Mouse (Mus musculus) layer of hippocampus, postnatal 36 days (tissue): ENCODE results near the gene Blvrb. TPM values are rescaled to one million over a fixed set of nuclear protein-coding genes. Genes with fewer than 3 reads are reported as not detected.
"Not testable (repeated sequence)": the region's sequence is repeated elsewhere in the genome, so short reads cannot be mapped to it uniquely, and the experiment has no call there.

Experiments
- DNase-seq, 2 experiments: peaks; one replicate each; pipeline ENCODE4 v3.0.0; 2022
- total RNA-seq, 2 experiments: library from RNA; stranded (reverse); gene quantifications; 2 replicates each; pipeline ENCODE4 v1.2.3; 2021

Gene Blvrb
- total RNA-seq, 2 experiments from 2014 or later = 16.0 to 20.0 TPM

DNA sequence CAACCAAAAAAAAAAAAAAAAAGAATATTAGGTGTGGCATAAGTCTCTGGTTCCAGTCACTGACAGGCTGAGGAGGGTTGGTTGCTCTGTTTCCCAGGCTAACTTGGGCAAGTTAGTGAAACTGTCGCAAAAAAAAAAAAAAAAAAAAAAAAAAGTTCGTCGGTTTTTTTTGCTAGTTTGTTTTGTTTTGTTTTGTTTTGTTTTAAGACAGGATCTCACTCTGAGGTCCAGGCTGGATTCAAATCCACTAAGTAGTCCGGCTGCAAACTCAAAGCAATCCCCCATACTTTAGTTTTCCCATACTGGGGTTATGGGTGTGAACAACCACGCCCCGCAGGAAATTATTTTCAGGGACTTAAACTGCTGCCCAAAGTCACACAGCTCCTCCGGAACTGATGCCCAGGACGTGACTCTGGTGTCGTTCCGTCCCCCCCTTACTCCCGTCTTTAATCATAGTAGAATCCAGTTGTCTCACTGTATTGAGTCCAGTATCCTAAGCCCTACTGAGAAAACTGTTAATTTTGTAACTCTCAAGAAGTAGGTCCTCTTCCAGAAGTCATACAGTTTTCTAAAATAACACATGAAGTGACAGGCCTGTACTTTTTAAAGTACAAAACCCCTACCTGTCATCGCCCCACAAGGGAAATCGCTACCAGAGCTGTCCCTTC lies 38.5 kb downstream of the Blvrb start:
- DNase-seq = no peak

- DNase-seq = peak; percentile 100
Observed at GRCm38 (mm10) chr7:27486770-27487697, 39.3 kb downstream of the Blvrb start, which contains the start of gene Sertad1. TSS of gene Sertad1 (plus strand) at chr7:27486910.

- no peak for DNase-seq
Observed at GRCm38 (mm10) chr7:27487740-27488268, 40.0 kb downstream of the Blvrb start.

DNA sequence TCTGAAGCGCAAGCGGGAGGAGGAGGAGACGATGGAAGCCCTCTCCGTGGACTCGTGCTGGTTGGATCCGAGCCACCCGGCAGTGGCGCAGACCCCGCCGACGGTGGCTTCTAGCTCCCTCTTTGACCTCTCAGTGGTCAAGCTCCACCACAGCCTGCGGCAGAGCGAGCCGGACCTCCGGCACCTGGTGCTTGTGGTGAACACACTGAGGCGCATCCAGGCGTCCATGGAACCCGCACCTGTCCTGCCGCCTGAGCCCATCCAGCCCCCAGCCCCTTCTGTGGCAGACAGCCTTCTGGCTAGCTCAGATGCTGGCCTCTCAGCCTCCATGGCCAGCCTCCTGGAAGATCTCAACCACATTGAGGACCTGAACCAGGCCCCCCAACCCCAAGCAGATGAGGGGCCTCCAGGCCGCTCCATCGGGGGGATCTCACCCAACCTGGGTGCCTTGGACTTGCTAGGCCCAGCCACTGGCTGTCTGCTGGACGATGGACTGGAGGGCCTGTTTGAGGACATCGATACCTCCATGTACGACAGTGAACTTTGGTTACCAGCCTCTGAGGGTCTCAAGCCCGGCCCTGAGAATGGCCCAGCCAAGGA lies 41.6 kb downstream of the Blvrb start:
- no peak for DNase-seq

GRCm38 (mm10) chr7:27490227-27490542 lies 42.4 kb downstream of the Blvrb start:
- DNase-seq = no peak

DNA sequence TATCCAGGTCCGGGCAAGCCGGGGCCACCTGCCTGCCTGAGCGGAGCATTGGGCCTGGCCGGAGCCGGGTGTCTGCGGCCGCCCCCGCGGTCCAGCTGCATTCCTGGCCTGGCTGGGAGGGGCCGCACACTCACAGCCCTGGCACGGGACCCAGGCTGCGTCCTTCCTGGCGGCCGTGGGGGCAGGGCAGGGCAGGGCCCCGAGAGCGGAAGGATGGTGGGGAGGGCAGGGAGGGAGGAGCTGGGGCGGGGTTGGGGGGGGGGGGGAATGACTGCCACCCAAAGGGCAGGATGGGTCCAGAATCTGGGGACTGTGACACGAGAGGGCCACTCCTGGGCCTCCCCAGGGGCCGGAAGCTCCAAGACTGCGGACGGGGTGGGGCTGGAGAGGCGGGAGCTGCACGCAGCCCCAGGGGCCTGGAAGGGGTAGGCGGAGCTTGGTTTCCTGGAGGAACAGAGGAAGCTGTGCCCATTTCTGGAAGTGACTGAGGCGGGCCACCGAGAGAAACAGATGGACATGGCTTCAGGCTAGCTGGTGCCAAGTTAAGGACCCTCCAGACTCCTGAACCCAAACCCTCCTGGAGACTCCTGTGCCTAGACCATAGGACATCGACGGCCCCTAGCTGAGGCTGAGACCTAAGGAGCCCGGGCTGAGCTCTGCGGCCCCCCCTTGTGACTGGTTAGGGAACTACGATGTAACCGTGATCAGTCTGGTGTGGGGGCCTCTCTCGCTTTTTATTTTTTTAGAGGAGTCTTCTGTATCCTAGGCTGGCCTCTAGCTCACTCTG lies 43.0 kb downstream of the Blvrb start:
- DNase-seq = peak; percentile 84 to 87

GRCm38 (mm10) chr7:27491856-27492255 lies 44.1 kb downstream of the Blvrb start:
- DNase-seq = no peak

- no peak for DNase-seq
Observed at GRCm38 (mm10) chr7:27493022-27493421, 45.2 kb downstream of the Blvrb start.

- DNase-seq = no peak
Observed at GRCm38 (mm10) chr7:27493450-27493849, 45.7 kb downstream of the Blvrb start.

- not testable (repeated sequence) for DNase-seq
Observed at GRCm38 (mm10) chr7:27494659-27495367, 47.0 kb downstream of the Blvrb start.

DNA sequence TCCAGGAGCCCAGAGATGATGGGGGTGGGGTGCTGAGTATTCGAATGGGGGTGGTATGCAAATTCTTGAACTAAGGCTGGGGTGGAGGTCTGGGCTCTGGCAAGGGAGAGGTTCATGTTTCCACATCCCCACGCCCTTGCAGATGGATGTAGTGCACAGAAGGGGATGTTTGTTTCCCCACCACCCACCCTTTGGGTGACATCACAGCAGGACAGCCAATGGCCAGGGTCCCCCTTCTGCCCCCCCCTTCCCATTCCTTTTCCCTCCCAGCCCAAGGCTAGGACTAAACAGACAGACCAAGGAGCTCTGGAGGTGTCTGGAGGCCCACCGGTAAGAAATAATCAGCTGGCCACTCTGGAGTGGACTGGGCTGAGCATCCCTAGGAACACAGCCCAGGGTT lies 51.3 kb downstream of the Blvrb start, which contains the start of gene Prx:
Prx (plus strand) TSS at position 289 of the 400 bp plus-strand sequence.
- no peak for DNase-seq

- no peak for DNase-seq
Observed at GRCm38 (mm10) chr7:27501620-27502019, 53.8 kb downstream of the Blvrb start.

- DNase-seq = no peak
Observed at GRCm38 (mm10) chr7:27506765-27507370, 59.1 kb downstream of the Blvrb start.

GRCm38 (mm10) chr7:27507711-27508647 lies 60.2 kb downstream of the Blvrb start:
- DNase-seq = peak; percentile 88

- no peak for DNase-seq
Observed at GRCm38 (mm10) chr7:27508648-27509005, 60.8 kb downstream of the Blvrb start.

DNA sequence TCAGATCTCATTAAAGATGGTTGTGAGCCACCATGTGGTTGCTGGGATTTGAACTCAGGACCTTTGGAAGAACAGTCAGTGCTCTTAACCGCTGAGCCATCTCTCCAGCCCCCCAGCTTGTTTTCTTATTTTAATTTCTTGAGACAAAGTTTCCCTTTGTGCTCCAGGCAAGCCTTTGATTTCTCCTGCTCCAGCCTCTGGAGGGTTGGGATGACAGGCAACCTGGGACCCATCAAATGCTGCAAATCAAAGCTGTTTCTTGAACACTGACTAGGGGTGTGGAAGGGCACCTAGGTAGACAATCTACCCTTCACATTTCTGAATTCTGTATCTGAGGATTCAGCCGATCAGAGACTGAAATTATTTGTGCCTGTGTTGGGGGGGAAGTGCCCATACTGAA lies 63.0 kb downstream of the Blvrb start:
- no peak for DNase-seq

GRCm38 (mm10) chr7:27514961-27515360 lies 67.2 kb downstream of the Blvrb start:
- no peak for DNase-seq
